Mouse (Mus musculus) retina, postnatal 1 day (tissue): ENCODE measurements around the gene 8030474K03Rik.
"Not testable (repeated sequence)": the region's sequence is repeated elsewhere in the genome, so short reads cannot be mapped to it uniquely, and the experiment has no call there.

Experiments
- DNase-seq: peaks from one replicate; pipeline ENCODE4 v3.0.0-alpha.2; 2012

Gene 8030474K03Rik

DNA sequence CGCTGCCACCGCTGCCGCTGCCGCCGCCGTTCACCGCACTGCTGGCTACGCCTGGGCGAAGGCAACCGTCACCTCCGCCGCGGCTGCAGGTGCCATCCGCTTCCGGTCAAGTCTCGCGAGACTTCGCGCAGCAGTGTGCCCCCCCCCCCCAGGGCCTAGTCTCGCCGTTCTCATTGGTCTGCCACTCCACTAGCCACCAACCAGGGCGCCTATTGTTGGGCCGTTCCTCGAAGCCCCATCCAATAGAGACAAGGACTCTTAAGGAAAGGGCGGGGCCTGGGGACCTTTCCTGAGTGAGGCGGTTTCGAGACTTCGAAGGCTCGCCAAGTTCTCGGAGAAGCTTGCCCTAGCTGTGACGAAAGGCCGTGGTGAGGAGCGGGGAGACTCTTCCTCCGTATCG is at the start of gene 8030474K03Rik, which contains the start of gene Gm4779:
Gene 8030474K03Rik, plus strand, starts transcription at position 315 of the 400 bp plus-strand sequence.
Gene Gm4779, minus strand, starts transcription at position 82 of the 400 bp plus-strand sequence.
- no peak for DNase-seq

DNA sequence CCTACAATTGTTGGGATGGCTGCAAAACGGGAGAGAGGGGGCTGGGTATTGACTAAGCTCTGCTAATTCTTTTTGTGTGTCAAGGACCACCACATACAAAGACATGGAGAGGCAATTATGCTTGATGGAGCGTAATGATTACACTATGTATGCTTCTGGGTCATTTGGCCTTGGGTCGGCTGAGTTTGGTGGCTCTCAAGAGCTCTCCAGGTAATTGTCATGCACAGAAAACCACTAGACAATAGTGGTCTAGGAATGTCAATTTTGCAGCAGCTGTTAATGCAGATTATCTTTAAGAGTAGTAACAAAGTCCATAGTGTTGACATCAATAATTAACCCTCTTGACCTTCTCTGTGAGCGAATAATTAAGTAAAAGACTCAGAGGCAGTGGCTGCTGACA is 44.3 kb upstream of the 8030474K03Rik start:
- peak; percentile 55 for DNase-seq

DNA sequence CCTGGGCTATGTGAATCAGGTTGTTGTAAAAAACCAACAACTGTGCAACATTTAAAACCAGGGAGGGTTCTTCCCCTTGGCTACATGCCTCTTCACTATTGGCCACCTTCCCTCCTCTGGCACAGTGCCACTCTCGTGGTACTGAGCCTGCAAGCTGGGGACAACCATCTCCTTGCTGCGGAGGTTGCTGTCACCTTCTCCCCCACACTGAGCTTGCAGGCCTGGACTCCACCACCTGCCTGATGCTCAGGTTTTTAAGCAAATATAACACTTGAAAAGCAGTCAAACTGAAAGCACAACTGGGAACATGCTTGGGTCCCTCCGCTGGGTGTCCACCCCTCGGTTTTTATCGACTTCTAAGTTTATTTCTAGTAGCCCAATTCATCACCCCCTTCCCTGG is 40.0 kb upstream of the 8030474K03Rik start:
- no peak for DNase-seq

DNA sequence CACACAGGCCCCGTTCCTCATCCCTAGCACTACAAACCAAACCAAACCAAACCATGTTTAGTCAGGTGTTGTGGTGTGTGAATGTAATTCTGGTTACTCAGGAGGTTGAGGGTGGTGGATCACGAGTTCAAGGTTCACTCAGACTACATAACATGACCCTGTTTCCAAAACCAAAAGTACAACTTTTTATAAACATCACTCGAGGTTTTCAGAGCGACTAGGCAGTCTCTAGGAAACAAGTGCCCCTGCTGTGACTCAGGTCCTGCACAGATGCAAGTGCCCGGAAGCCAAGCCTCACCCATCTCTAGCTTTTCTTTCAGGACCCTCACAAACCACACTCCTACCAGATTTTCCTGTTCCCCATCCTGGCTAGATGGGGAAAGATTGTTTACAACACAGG is 29.8 kb upstream of the 8030474K03Rik start:
- DNase-seq: no peak

DNA sequence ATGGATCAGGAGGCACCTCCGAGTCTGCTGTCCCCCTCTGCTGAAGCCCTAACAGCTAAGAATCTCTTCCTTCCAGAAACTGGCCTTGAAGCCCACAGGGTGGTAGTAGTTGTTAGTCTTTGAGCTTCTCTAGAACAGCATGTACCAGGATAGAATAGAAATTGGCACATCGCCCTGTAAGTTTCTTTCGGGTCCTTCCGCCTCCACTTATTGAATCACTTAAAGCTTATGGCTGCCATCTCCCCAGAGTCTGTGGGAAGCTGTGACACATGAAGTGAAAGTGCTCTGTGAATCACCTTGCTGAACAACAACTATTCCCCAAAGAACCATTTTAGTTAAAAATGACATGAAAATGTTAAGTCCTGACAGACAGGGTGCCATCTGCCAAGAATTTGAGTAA is 29.3 kb upstream of the 8030474K03Rik start:
- no peak for DNase-seq

DNA sequence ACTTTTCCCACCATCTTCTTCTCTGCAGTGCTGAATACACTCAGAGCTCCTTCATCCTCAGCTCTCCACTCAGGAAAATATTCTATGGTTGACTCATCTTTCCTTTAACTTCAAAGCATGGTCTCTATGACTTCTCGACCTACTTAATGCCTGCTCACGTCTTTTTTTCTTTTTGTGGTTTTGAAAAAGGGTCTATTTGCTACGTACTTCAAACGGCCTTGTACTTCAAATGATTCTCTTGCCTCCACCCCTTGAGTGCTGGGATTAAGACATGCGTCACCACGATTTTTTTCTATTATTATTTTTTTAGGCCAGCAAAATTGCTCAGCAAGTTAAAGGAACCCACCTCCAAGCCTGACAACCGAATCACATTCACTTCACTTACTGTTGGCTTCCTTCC is 27.2 kb upstream of the 8030474K03Rik start:
- DNase-seq: no peak

DNA sequence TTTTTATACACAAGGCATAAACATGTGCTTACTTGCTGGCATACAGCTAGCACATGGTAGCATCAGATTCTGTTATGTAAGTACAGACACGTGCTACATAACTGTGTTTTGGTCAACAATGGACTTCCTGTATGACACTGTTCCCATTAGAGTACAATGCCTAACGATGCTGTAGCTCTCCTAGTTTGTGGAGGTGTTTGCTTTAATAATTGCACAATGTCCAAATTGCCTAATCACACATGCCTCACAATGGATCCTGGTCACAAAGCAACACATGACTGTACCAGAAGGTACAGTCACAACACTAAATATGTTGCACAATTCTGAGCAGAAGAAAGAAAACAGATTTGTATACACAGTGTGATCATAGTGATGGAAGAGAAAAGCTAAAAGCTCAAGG is 25.0 kb upstream of the 8030474K03Rik start:
- no peak for DNase-seq

DNA sequence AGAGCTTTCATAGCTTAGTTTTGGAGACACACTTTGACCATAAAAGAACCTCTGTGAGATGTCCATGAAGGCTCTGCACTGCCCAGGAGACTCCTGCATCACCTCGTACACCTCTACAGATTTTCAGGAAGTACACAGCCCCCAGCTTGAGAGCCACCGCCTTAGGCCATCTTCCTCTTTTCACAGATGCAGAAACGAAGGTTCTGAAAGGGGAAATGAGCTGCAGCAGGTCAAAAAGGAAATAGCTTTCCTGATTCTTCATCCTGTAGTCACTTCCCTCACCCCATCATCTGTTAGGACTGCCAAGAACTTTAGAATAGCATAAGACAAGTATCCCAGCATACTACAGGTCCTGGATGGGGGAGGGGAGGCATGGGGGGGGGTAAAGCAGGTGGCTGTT is 24.1 kb upstream of the 8030474K03Rik start:
- no peak for DNase-seq

DNA sequence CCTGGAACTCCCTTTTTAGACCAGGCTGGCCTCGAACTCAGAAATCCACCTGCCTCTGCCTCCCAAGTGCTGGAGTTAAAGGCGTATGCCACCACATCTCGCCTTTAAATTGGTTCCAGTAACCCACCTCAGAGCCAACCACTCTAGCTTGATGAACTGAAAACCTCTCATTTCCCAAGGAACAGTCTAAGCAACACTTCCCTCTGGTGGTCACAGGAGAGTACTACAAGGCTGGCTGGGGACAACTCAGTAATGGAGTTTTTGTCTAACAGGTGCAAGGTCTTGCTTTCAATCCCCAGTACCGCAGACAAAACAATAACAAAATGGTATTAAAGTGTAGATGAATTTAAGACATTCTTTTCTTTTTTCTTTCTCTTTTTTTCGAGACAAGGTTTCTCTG is 22.4 kb upstream of the 8030474K03Rik start:
- DNase-seq: peak; percentile 68

DNA sequence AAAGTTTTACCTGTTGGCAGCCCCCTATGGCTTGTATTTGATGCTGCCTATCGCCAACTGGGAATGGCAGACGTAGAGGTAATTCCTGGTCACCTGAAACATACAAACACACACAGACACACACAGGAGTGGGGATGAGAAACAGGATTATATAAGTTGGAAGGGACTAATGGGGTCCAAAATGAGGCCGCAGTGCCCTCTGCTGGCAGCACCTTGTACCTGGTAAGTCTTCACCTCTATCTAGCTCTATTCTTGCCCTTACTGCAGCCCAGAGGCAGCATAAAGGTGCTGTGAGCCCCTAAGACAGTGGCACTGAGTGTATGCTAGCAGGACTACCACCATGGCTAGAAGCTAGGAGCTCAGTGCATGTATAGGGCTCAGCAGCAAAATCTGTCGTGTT is 2.9 kb upstream of the 8030474K03Rik start:
- DNase-seq: peak; percentile 52

DNA sequence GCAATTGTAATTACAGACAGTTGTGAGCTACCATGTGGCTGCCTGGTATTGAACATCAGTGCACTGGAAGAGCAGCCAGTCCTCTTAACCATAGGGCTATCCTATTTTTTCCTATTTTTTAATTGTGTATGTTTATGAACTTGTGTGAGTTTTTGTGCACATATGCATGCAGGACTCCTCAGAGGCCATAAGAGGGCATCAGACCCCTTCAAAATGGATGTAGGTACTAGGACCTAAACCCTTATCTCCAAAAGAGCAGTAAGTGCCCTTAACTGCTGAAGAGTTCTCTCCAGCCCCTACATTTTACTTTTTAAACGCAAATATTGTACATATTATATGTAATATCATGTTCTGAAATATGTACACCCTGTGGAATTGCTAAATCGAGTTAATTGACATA is 11.1 kb downstream of the 8030474K03Rik start:
- peak; percentile 38 for DNase-seq

DNA sequence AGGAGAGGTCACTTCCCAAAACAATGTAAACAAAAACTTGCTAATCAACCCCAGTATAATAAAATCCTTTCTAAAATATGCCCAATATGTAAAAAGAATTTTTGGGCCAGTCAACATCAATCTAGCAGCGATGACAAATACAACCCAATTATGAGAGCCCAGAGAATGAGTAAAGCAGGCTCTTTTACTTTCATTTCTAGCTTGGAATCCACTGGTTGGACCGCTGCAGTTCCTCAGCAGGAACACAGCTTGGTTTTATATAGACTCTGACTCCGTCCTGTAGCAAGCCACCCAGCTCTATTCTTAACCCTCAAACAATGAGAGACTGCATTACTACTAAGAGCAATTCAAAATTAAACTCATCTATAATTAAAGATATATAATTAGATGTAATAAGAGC is 17.3 kb downstream of the 8030474K03Rik start:
- DNase-seq: no peak

DNA sequence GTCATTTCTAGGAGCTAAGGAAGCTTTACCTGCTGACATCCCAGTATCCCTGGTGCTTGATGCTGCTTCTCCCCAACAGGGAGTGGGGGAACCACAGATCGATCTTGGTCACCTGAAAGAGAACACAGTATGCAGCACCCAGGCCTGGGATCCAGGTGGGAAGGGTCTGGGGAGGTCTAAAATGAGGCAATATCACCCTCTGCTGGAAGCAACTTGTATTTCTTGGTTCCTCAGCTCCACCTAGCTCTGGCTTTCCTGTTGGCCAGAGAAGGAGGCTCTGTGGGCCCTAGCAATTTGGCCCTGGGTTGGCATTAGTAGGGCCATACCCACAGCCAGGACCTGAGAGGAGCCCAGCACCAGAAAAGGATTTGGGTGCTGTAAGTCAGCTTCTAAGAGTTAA is 24.7 kb downstream of the 8030474K03Rik start:
- peak; percentile 29 for DNase-seq

DNA sequence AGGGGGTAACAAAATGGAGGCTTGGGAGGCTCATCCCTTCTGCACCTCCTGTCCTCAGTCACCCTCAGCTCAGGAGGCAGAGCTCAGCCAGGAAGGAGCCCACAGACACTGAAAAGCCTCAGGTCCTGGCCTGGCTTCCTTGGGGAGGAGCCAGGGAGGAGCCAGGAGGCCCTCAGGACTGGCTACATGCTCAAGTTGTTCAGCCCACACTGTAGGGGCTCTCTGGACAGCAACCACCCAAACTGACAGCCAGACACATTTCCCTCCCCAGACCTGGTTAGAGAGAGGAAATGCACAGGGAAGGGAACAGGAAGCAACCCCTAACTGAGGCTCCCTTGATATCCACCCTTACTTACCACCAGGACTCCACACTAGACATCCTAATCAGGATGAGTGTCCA is 25.5 kb downstream of the 8030474K03Rik start:
- DNase-seq: not testable (repeated sequence)

DNA sequence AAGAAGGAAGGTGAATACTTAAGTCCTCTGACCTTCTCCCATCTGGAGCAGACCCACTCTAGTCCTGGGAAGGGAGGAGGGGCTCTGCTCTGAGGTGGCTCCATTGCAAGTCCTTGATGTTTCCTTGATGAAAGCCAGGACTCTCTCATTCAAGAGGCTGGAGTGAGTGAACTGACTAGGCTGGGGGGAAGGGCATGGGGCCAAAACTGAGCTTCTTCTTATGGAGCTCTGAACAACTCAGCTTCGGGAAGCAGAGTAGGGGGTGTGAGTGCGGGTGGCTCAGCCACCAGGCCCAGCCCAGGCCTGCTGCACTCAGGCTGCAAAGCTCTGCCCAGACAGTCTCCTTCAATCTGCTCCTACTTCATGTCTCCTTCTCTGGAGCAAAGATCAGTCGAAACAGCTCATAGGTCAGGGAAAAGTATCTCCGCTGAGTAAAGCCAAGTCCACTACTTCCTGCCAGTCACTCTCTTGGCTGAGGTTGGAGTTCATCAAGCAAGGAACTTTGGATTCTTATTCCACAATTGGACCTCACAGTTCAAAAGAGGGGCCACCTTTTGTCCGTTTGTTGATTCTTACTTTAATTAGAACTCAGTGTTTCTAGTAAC is 52.8 kb downstream of the 8030474K03Rik start:
- no peak for DNase-seq
